Mouse (Mus musculus): ENCODE measurements around the gene Etv5. TPM values are rescaled to one million over a fixed set of nuclear protein-coding genes. Genes with fewer than 3 reads are reported as not detected.

Etv5 gene
- polyA plus RNA-seq, 1 experiment from 2014 or later, result 21.3 TPM

GRCm38 (mm10) chr16:22348014-22348413 is 91.5 kb downstream of the Etv5 start:
- no peak for ATAC-seq (ENCODE audit: low FRiP score)
- H3K27ac ChIP-seq, result no peak overlapping the region
- H3K4me2 ChIP-seq (replicated peaks), result no peak overlapping the region

DNA sequence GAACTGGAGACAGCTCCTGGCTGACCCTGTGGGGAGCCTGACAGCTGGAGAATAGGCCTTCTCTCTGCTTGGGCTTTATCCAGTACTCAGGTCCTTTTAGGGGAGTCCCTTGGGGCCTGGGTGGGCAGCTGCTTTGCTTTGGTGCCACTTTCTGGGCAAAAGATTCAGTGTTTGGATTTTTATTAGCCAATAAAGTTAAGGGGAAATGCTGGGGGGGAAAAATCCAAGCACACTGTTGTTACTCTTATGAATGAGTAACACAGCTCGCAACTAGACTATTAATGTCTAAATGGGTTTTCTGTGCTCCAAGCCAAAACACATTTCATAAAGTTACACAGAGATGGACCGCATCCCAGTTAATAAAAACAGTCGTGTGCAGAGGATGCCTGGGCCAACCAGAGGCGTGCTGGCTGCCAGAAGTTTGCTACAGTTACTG is 98.3 kb downstream of the Etv5 start:
- DNase-seq (ENCODE audit: low spot score), result no peak
- Histone ChIP-seq H3K36me3 (replicated peaks; ENCODE audit: control insufficient read depth, insufficient read depth) (no peaks in the 10 kb centered on the region), H3K4me1 (replicated peaks; ENCODE audit: control insufficient read depth, insufficient read depth, low read length) (no peaks in the 10 kb centered on the region), H3K9ac (no peak overlapping the region), H3K27me3 (ENCODE audit: control insufficient read depth, insufficient read depth, low read length) (no peaks in the 10 kb centered on the region), H3K4me2 (replicated peaks) (no peak overlapping the region), H3K4me3 (replicated peaks; ENCODE audit: low read length) (no peak overlapping the region), H3K9me3 (ENCODE audit: control insufficient read depth, low read length) (no peaks in the 10 kb centered on the region), H3K27ac (no peak overlapping the region)
- ATAC-seq (ENCODE audit: low FRiP score), result no peak
- 74% methylated on average over 4 of the region's 4 CpGs for WGBS

More at GRCm38 (mm10) chr16:22348014-22348413, 91.5 kb downstream of the Etv5 start:
- H3K27me3 ChIP-seq (ENCODE audit: control insufficient read depth, insufficient read depth, low read length), result no peaks in the 10 kb centered on the region
- DNase-seq (ENCODE audit: low spot score), result no peak
- no peaks in the 10 kb centered on the region for H3K9me3 ChIP-seq (ENCODE audit: control insufficient read depth, low read length)
- no peaks in the 10 kb centered on the region for H3K36me3 ChIP-seq (replicated peaks; ENCODE audit: control insufficient read depth, insufficient read depth)
- no peak overlapping the region for H3K4me3 ChIP-seq (replicated peaks; ENCODE audit: low read length)
- no peaks in the 10 kb centered on the region for H3K4me1 ChIP-seq (replicated peaks; ENCODE audit: control insufficient read depth, insufficient read depth, low read length)
- H3K9ac ChIP-seq, result no peak overlapping the region
- 61% methylated on average over 4 of the region's 4 CpGs for WGBS

- no peak overlapping the region for H3K27ac ChIP-seq
- H3K9me3 ChIP-seq (ENCODE audit: control insufficient read depth, low read length), result peaks cover 7% of the 10 kb centered on the region; the same call in 1 of the 2 replicates
- 78% methylated on average over 3 of the region's 3 CpGs for WGBS
- H3K9ac ChIP-seq, result no peak overlapping the region
- no peaks in the 10 kb centered on the region for H3K4me1 ChIP-seq (replicated peaks; ENCODE audit: control insufficient read depth, insufficient read depth, low read length)
- DNase-seq (ENCODE audit: low spot score) (no peak), ATAC-seq (ENCODE audit: low FRiP score) (no peak)
- H3K36me3 ChIP-seq (replicated peaks; ENCODE audit: control insufficient read depth, insufficient read depth), result no peaks in the 10 kb centered on the region
- no peaks in the 10 kb centered on the region for H3K27me3 ChIP-seq (ENCODE audit: control insufficient read depth, insufficient read depth, low read length)
- no peak overlapping the region for H3K4me3 ChIP-seq (replicated peaks; ENCODE audit: low read length)
- H3K4me2 ChIP-seq (replicated peaks), result no peak overlapping the region
These were observed 103.7 kb downstream of the Etv5 start for GRCm38 (mm10) chr16:22335781-22336180.

Other genes starting within 250 kb of the Etv5 start
- 222 and 239 TPM in 2 replicates for gene Tra2b, start 173.7 kb downstream of the Etv5 start, polyA plus RNA-seq (2014; fragmentation: Nextera tagmentation; extraction: Ambion mirVana)
- 2.8 and 3.7 TPM in 2 replicates for gene Dgkg, start 217.5 kb upstream of the Etv5 start, polyA plus RNA-seq (2014; fragmentation: Nextera tagmentation; extraction: Ambion mirVana)

All from hindbrain, embryonic 14.5 days (tissue).